Mouse (Mus musculus) CH12.LX (cell line): ENCODE measurements around the gene Fam110a. TPM values are rescaled to one million over a fixed set of nuclear protein-coding genes. Genes with fewer than 3 reads are reported as not detected.

Source experiments
- DNase-seq: peaks from one replicate; pipeline ENCODE4 v3.0.0-alpha.2; 2013; ENCODE audit errors: extremely low read depth
- H3K27ac ChIP-seq: 2 replicates; pipeline ENCODE4 v1.5.1; 2012; ENCODE audit warnings: low read depth, mild to moderate bottlenecking, control low read depth, moderate library complexity; ENCODE audit not compliant: insufficient read depth
- H3K27me3 ChIP-seq: replicated peaks from 2 replicates; pipeline ENCODE3; 2012; ENCODE audit warnings: inconsistent platforms
- H3K36me3 ChIP-seq, 2 experiments: replicated peaks in 1 of 2; 2 replicates each; pipeline versions ENCODE3 to v1.6.1; 2012; ENCODE audit warnings: inconsistent platforms in 1 of 2, low read length in 1 of 2, mild to moderate bottlenecking in 1 of 2, mixed read lengths in 1 of 2, moderate library complexity in 1 of 2; ENCODE audit not compliant: control insufficient read depth in 1 of 2, insufficient read depth in 1 of 2
- H3K4me1 ChIP-seq, 2 experiments: 2 replicates each; pipeline ENCODE4 v1.6.1; 2012; ENCODE audit warnings: inconsistent platforms in 1 of 2, moderate library complexity in 1 of 2; ENCODE audit not compliant: insufficient read depth in 2 of 2, control insufficient read depth in 1 of 2
- H3K4me2 ChIP-seq: 2 replicates; pipeline ENCODE4 v1.6.1; 2012; ENCODE audit warnings: low read depth, mild to moderate bottlenecking, control low read depth; ENCODE audit not compliant: poor library complexity, insufficient read depth, severe bottlenecking
- H3K4me3 ChIP-seq, 3 experiments: fragments of 150-350 bp in 1 of 3; sonication (generic) in 1 of 3; replicated peaks in 1 of 3; 2 replicates each; pipeline versions ENCODE3 to v1.5.1; 2011 to 2012; ENCODE audit warnings: low read depth in 2 of 3, low read length in 2 of 3, mild to moderate bottlenecking in 2 of 3, moderate library complexity in 2 of 3, control low read depth in 1 of 3, improper control_type of control experiment in 1 of 3, inconsistent platforms in 1 of 3, mixed read lengths in 1 of 3; ENCODE audit not compliant: poor library complexity in 1 of 3
- H3K79me2 ChIP-seq: replicated peaks from 2 replicates; pipeline ENCODE4 v1.6.1; 2012; ENCODE audit warnings: mild to moderate bottlenecking, moderate library complexity; ENCODE audit not compliant: control insufficient read depth, poor library complexity, insufficient read depth, severe bottlenecking; ENCODE audit errors: extremely low read depth
- H3K9ac ChIP-seq: 2 replicates; pipeline ENCODE4 v1.6.1; 2012; ENCODE audit warnings: low read depth, mild to moderate bottlenecking, control low read depth, moderate library complexity; ENCODE audit not compliant: insufficient read depth
- H3K9me3 ChIP-seq: replicated peaks from 2 replicates; pipeline ENCODE3; 2012; ENCODE audit warnings: low read length, inconsistent platforms, mixed read lengths
- BHLHE40 ChIP-seq: IDR thresholded peaks from 2 replicates; pipeline ENCODE4 v1.6.1; 2011; ENCODE audit warnings: mild to moderate bottlenecking, low read depth, low read length, improper control_type of control experiment
- CHD1 ChIP-seq: IDR thresholded peaks from 2 replicates; pipeline ENCODE4 v1.6.1; 2012; ENCODE audit warnings: low read depth, low read length, improper control_type of control experiment, inconsistent platforms
- CHD2 ChIP-seq: IDR thresholded peaks from 2 replicates; pipeline ENCODE4 v1.6.1; 2011; ENCODE audit warnings: low read length, improper control_type of control experiment
- ETS1 ChIP-seq: conservative IDR thresholded peaks from 2 replicates; pipeline ENCODE4 v1.6.1; 2012; ENCODE audit warnings: low read depth, mild to moderate bottlenecking, inconsistent platforms, low read length, improper control_type of control experiment, moderate library complexity
- GABPA ChIP-seq: IDR thresholded peaks from 2 replicates; pipeline ENCODE4 v1.6.1; 2012; ENCODE audit warnings: low read depth, low read length, improper control_type of control experiment, inconsistent platforms; ENCODE audit not compliant: insufficient replicate concordance
- HCFC1 ChIP-seq: IDR thresholded peaks from 2 replicates; pipeline ENCODE4 v1.6.1; 2012; ENCODE audit warnings: low read depth, mild to moderate bottlenecking, inconsistent platforms, low read length, improper control_type of control experiment
- JUND ChIP-seq: conservative IDR thresholded peaks from 2 replicates; pipeline ENCODE4 v1.6.1; 2011; ENCODE audit warnings: low read depth, low read length, improper control_type of control experiment
- MAZ ChIP-seq: IDR thresholded peaks from 2 replicates; pipeline ENCODE4 v1.6.1; 2012; ENCODE audit warnings: low read depth, mild to moderate bottlenecking, inconsistent platforms, low read length, improper control_type of control experiment, moderate library complexity
- MXI1 ChIP-seq: IDR thresholded peaks from 2 replicates; pipeline ENCODE4 v1.6.1; 2011; ENCODE audit warnings: mild to moderate bottlenecking, low read depth, low read length, improper control_type of control experiment
- MYC ChIP-seq: IDR thresholded peaks from 2 replicates; pipeline ENCODE4 v1.6.1; 2011; ENCODE audit warnings: low read depth, mild to moderate bottlenecking, improper control_type of control experiment, low read length
- POLR2A ChIP-seq: IDR thresholded peaks from 2 replicates; pipeline ENCODE4 v1.6.1; 2011; ENCODE audit warnings: low read depth, mild to moderate bottlenecking, improper control_type of control experiment, low read length
- POLR2AphosphoS2 ChIP-seq: IDR thresholded peaks from 2 replicates; pipeline ENCODE4 v1.6.1; 2011; ENCODE audit warnings: low read depth, low read length, improper control_type of control experiment
- RCOR1 ChIP-seq: conservative IDR thresholded peaks from 2 replicates; pipeline ENCODE4 v1.6.1; 2012; ENCODE audit warnings: low read depth, mild to moderate bottlenecking, inconsistent platforms, low read length, improper control_type of control experiment
- SIN3A ChIP-seq: IDR thresholded peaks from 2 replicates; pipeline ENCODE4 v1.6.1; 2012; ENCODE audit warnings: low read length, improper control_type of control experiment, inconsistent platforms
- SMC3 ChIP-seq: IDR thresholded peaks from 2 replicates; pipeline ENCODE4 v1.6.1; 2011; ENCODE audit warnings: low read depth, low read length, improper control_type of control experiment
- TCF12 ChIP-seq: IDR thresholded peaks from 2 replicates; pipeline ENCODE4 v1.6.1; 2014; ENCODE audit warnings: low read depth, mild to moderate bottlenecking, inconsistent platforms, low read length, improper control_type of control experiment
- USF1 ChIP-seq: IDR thresholded peaks from 2 replicates; pipeline ENCODE4 v1.6.1; 2014; ENCODE audit warnings: low read depth, mild to moderate bottlenecking, inconsistent platforms, low read length, improper control_type of control experiment
- USF2 ChIP-seq: conservative IDR thresholded peaks from 2 replicates; pipeline ENCODE4 v1.6.1; 2011; ENCODE audit warnings: low read depth, low read length, improper control_type of control experiment
- ZKSCAN1 ChIP-seq: IDR thresholded peaks from 2 replicates; pipeline ENCODE4 v1.6.1; 2012; ENCODE audit warnings: low read depth, inconsistent platforms, low read length, improper control_type of control experiment, borderline replicate concordance
- ZNF384 ChIP-seq: IDR thresholded peaks from 2 replicates; pipeline ENCODE4 v1.6.1; 2012; ENCODE audit warnings: low read depth, low read length, improper control_type of control experiment, inconsistent platforms
- dilution Hi-C: fragments of 300-500 bp; cut with MboI; formaldehyde crosslinking; loops from 2 replicates; pipeline ENCODE4 v1.14.3; 2020; ENCODE audit warnings: low sequenced_read_pairs; ENCODE audit not compliant: extremely low pct_unique_long_range_greater_than_20kb, extremely low pct_ligation_motif_present
- in situ Hi-C: fragments of 300-500 bp; cut with MboI; formaldehyde crosslinking; loops from 3 replicates; pipeline ENCODE4 v1.14.3; 2019; ENCODE audit warnings: low sequenced_read_pairs, low pct_ligation_motif_present, low pct_unique_long_range_greater_than_20kb, mixed read lengths
- polyA plus RNA-seq: library from polyadenylated mRNA; unstranded; fragments of >175 nt; gene quantifications from 2 replicates; pipeline ENCODE4 v1.2.1, GENCODE M21; 2012; ENCODE audit warnings: low read depth; ENCODE audit not compliant: insufficient read length
- total RNA-seq, 2 experiments: library from RNA; depleted of rRNA; stranded (reverse); fragments of 300-350 nt in 1 of 2; fragments of >200 nt in 1 of 2; gene quantifications; 2 replicates each; pipeline ENCODE4 v1.2.3; 2012 to 2014

Fam110a gene
- total and polyA plus RNA-seq, 3 experiments, result 3.7 to 9.8 (median 6.3) TPM

- TF ChIP-seq SMC3, result no peak; the same call in 1 of the 2 replicates
- no peak for TF ChIP-seq MYC
- no peak for TF ChIP-seq POLR2A
- peak; percentile 83 for TF ChIP-seq CHD2
- TF ChIP-seq USF1, result no peak
- no peak for TF ChIP-seq RCOR1
- peak; percentile 87 for TF ChIP-seq ETS1
- TF ChIP-seq CHD1, result no peak
- TF ChIP-seq TCF12, result peak; percentile 95
- TF ChIP-seq MXI1, result peak; percentile 63; the same call in 1 of the 2 replicates
- no peak for TF ChIP-seq MAZ
- TF ChIP-seq SIN3A, result peak; percentile 57; the same call in 1 of the 2 replicates
Measured at GRCm38 (mm10) chr2:151959274-151959673, 20.7 kb downstream of the Fam110a start (continued).

- no peak overlapping the region for H3K9ac ChIP-seq
- TF ChIP-seq GABPA (no peak), POLR2AphosphoS2 (no peak), USF2 (no peak), RCOR1 (no peak), ZKSCAN1 (no peak), ZNF384 (no peak), BHLHE40 (no peak), CHD1 (no peak), TCF12 (no peak), MAZ (no peak), SIN3A (no peak), HCFC1 (no peak), JUND (no peak), POLR2A (no peak), ETS1 (no peak)
- no peaks in the 10 kb centered on the region for H3K9me3 ChIP-seq
- dilution Hi-C loops, result no loop called here
- in situ Hi-C loops, result no loop called here
- no peaks in the 10 kb centered on the region for H3K79me2 ChIP-seq
- H3K27me3 ChIP-seq, result peaks cover 1% of the 10 kb centered on the region
- H3K4me2 ChIP-seq, result no peak overlapping the region
- H3K4me1 ChIP-seq, result peaks cover 23 to 43% of the 10 kb centered on the region in 2 experiments
- no peak for DNase-seq
- H3K27ac ChIP-seq, result no peak overlapping the region
- peaks cover 0 to 7% of the 10 kb centered on the region in 2 experiments for H3K36me3 ChIP-seq
- no peak overlapping the region for H3K4me3 ChIP-seq
Measured at GRCm38 (mm10) chr2:151956500-151957137, 23.4 kb downstream of the Fam110a start.
